Mouse (Mus musculus): ENCODE data around the gene Grasp. TPM values are rescaled to one million over a fixed set of nuclear protein-coding genes. Genes with fewer than 3 reads are reported as not detected.

Gene Grasp
- polyA plus RNA-seq, 1 experiment from 2014 or later, result 3.8 TPM

- Histone ChIP-seq H3K36me3 (no peaks in the 10 kb centered on the region), H3K4me1 (peaks cover 51% of the 10 kb centered on the region), H3K9me3 (no peaks in the 10 kb centered on the region), H3K27ac (replicated peaks) (0 out of 2 replicates have a peak overlapping the region, but pooled peaks have one; percentile 14), H3K4me2 (peak overlapping the region; percentile 75), H3K27me3 (replicated peaks) (peaks cover 4% of the 10 kb centered on the region; the same call in 1 of the 2 replicates), H3K9ac (peak overlapping the region; percentile 71), H3K4me3 (peak overlapping the region; percentile 43)
- 3% methylated on average over 28 of the region's 28 CpGs for WGBS
- no peak for ATAC-seq (ENCODE audit: extremely low read depth, insufficient number of reproducible peaks, low FRiP score, low TSS enrichment)
Measured at GRCm38 (mm10) chr15:101238885-101239511, 15.0 kb downstream of the Grasp start.

DNA sequence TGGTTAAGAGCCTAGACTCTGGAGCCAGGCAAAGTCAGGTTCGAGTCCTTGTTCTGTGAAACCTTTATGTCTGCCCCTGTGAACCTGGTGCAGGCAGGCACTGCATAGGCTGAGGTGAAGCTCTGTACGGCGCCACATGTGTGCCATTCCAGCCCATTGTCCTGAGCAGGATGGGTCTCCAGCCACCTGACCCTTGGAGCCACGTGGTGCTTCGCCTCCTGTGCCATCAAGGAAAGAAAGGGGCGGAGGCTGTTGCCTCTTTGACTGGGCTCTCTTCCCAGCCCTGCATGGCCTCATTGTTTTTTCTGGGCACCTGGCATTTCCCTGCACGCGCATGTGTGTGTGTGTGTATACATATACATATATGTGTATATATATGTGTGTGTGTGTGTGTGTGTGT lies 15.8 kb downstream of the Grasp start:
- ATAC-seq (ENCODE audit: extremely low read depth, insufficient number of reproducible peaks, low FRiP score, low TSS enrichment), result no peak
- Histone ChIP-seq H3K4me3 (no peak overlapping the region), H3K9me3 (no peaks in the 10 kb centered on the region), H3K9ac (0 out of 2 replicates have a peak overlapping the region, but pooled peaks have one; percentile 33), H3K27ac (replicated peaks) (no peak overlapping the region), H3K4me2 (no peak overlapping the region), H3K4me1 (peaks cover 51% of the 10 kb centered on the region), H3K36me3 (no peaks in the 10 kb centered on the region), H3K27me3 (replicated peaks) (peaks cover 4% of the 10 kb centered on the region; the same call in 1 of the 2 replicates)
- 81% methylated on average over 8 of the region's 8 CpGs for WGBS

GRCm38 (mm10) chr15:101240799-101241204 lies 16.8 kb downstream of the Grasp start:
- 2% methylated on average over 10 of the region's 10 CpGs for WGBS
- Histone ChIP-seq H3K36me3 (no peaks in the 10 kb centered on the region), H3K27me3 (replicated peaks) (peaks cover 4% of the 10 kb centered on the region; the same call in 1 of the 2 replicates), H3K4me3 (peak overlapping the region; percentile 37), H3K9ac (peak overlapping the region; percentile 82), H3K4me2 (peak overlapping the region; percentile 66), H3K27ac (replicated peaks) (peak overlapping the region; percentile 99), H3K9me3 (no peaks in the 10 kb centered on the region), H3K4me1 (peaks cover 49% of the 10 kb centered on the region)
- peak; percentile 62 for ATAC-seq (ENCODE audit: extremely low read depth, insufficient number of reproducible peaks, low FRiP score, low TSS enrichment)

- 0 out of 2 replicates have a peak, but pooled peaks have one; percentile 2 for ATAC-seq (ENCODE audit: extremely low read depth, insufficient number of reproducible peaks, low FRiP score, low TSS enrichment)
- Histone ChIP-seq H3K27me3 (replicated peaks) (peaks cover 4% of the 10 kb centered on the region; the same call in 1 of the 2 replicates), H3K4me1 (peaks cover 47% of the 10 kb centered on the region), H3K9me3 (no peaks in the 10 kb centered on the region), H3K4me3 (peak overlapping the region; percentile 37), H3K36me3 (no peaks in the 10 kb centered on the region), H3K4me2 (peak overlapping the region; percentile 66), H3K9ac (peak overlapping the region; percentile 82), H3K27ac (replicated peaks) (peak overlapping the region; percentile 99)
- WGBS, result 29% methylated on average over 9 of the region's 9 CpGs
Measured at GRCm38 (mm10) chr15:101241236-101241635, 17.2 kb downstream of the Grasp start.

- H3K4me3 ChIP-seq, result 0 out of 2 replicates have a peak overlapping the region, but pooled peaks have one; percentile 37
- ATAC-seq (ENCODE audit: extremely low read depth, insufficient number of reproducible peaks, low FRiP score, low TSS enrichment), result no peak
- H3K27ac ChIP-seq (replicated peaks), result peak overlapping the region; percentile 99
- H3K9ac ChIP-seq, result peak overlapping the region; percentile 82
- H3K36me3 ChIP-seq, result no peaks in the 10 kb centered on the region
- H3K4me2 ChIP-seq, result peak overlapping the region; percentile 66
- H3K4me1 ChIP-seq, result peaks cover 48% of the 10 kb centered on the region
- 37% methylated on average over 9 of the region's 9 CpGs for WGBS
- no peaks in the 10 kb centered on the region for H3K9me3 ChIP-seq
- H3K27me3 ChIP-seq (replicated peaks), result peaks cover 4% of the 10 kb centered on the region; the same call in 1 of the 2 replicates
Measured at GRCm38 (mm10) chr15:101241853-101242252, 17.9 kb downstream of the Grasp start.

- Histone ChIP-seq H3K36me3 (no peaks in the 10 kb centered on the region), H3K27ac (replicated peaks) (peak overlapping the region; percentile 99), H3K9me3 (no peaks in the 10 kb centered on the region), H3K4me1 (peaks cover 56% of the 10 kb centered on the region), H3K27me3 (replicated peaks) (peaks cover 4% of the 10 kb centered on the region; the same call in 1 of the 2 replicates), H3K4me3 (no peak overlapping the region), H3K4me2 (no peak overlapping the region; the same call in 1 of the 2 replicates), H3K9ac (peak overlapping the region; percentile 82)
- WGBS, result 22% methylated on average over 8 of the region's 8 CpGs
- ATAC-seq (ENCODE audit: extremely low read depth, insufficient number of reproducible peaks, low FRiP score, low TSS enrichment), result no peak
Measured at GRCm38 (mm10) chr15:101242645-101243044, 18.7 kb downstream of the Grasp start.

DNA sequence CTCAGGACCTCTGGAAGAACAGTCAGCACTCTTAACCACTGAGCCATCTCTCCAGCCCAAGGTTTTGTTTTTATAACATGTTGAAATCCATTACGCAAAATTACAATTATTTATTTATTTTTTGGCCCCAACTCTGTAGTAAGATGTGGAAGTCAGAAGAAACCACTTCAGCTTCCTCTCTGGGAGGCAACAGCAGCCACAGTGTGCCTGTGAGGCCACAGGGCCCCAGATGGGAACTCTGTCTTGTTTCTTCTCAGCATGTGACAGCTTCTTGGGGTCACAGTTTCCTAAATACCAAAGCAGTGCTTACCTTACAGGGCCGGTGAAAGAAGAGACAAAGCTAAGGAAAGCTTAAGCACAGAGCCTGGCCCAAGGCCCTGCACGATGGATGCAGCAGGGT lies 20.0 kb downstream of the Grasp start:
- Histone ChIP-seq H3K36me3 (no peaks in the 10 kb centered on the region), H3K27me3 (replicated peaks) (no peaks in the 10 kb centered on the region), H3K27ac (replicated peaks) (0 out of 2 replicates have a peak overlapping the region, but pooled peaks have one; percentile 15), H3K4me2 (no peak overlapping the region), H3K9ac (peak overlapping the region; percentile 13; the same call in 1 of the 2 replicates), H3K4me1 (peaks cover 63% of the 10 kb centered on the region), H3K4me3 (no peak overlapping the region), H3K9me3 (no peaks in the 10 kb centered on the region)
- no peak for ATAC-seq (ENCODE audit: extremely low read depth, insufficient number of reproducible peaks, low FRiP score, low TSS enrichment)
- WGBS, result 52% methylated on average over 3 of the region's 3 CpGs

DNA sequence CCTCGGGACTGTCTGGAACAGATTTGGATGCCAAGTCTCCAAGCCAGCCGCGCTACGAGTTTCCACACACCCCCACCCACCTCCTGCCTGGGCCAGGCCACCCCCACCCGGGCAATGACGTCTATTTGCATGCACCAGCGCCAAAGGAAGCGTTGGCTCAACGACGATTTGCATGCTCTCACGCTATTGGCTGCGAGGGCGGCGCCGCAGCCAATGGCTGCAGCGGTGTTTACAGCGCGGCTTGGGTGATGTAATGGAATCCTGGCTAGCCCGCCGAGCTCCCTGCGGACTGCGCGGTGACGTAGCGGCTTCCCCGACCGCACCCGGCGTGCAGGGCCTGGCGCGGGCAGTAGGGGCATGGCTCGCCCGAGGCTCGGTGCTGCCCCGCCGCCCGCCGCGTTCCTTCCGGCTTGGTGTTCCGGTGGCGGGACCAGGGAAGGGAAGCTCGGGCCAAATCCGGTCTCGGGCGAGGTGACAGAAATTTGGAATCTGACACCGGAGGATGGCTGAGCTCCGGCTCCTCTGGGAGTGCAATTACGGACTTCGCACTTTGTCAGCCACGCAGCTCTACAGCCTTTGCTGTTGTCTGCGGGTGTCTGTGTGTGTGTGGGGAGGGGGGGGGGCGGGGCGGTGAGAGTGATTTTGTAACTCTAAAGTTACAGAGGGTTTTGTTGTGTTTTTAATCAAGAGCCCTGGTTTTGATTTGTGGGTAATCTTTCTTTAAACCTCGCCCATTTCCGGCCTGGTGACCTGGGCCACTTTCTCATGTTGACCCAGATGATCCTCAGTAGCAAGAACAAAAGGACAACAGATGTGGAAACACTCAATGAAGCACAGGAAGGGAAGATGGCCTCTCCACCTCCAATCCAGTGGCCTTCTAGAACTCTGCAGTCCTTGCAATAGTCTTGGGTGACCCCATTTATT lies 22.5 kb downstream of the Grasp start:
- peak overlapping the region; percentile 94 for H3K27ac ChIP-seq (replicated peaks)
- H3K4me3 ChIP-seq, result peak overlapping the region; percentile 51
- H3K27me3 ChIP-seq (replicated peaks), result 0 out of 2 replicates have a peak, but pooled peaks cover 2% of the 10 kb centered on the region
- H3K4me2 ChIP-seq, result peak overlapping the region; percentile 71
- H3K9me3 ChIP-seq, result no peaks in the 10 kb centered on the region
- peaks cover 51% of the 10 kb centered on the region for H3K4me1 ChIP-seq
- WGBS, result 2% methylated on average over 56 of the region's 56 CpGs
- ATAC-seq (ENCODE audit: extremely low read depth, insufficient number of reproducible peaks, low FRiP score, low TSS enrichment), result peak; percentile 94
- peak overlapping the region; percentile 81 for H3K9ac ChIP-seq
- no peaks in the 10 kb centered on the region for H3K36me3 ChIP-seq

- Histone ChIP-seq H3K27ac (replicated peaks) (peak overlapping the region; percentile 94), H3K36me3 (no peaks in the 10 kb centered on the region), H3K9ac (peak overlapping the region; percentile 78), H3K4me1 (peaks cover 44% of the 10 kb centered on the region), H3K4me3 (peak overlapping the region; percentile 51), H3K9me3 (no peaks in the 10 kb centered on the region), H3K4me2 (peak overlapping the region; percentile 71), H3K27me3 (replicated peaks) (0 out of 2 replicates have a peak, but pooled peaks cover 2% of the 10 kb centered on the region)
- ATAC-seq (ENCODE audit: extremely low read depth, insufficient number of reproducible peaks, low FRiP score, low TSS enrichment), result no peak
- 74% methylated on average over 1 of the region's 1 CpGs for WGBS
Measured at GRCm38 (mm10) chr15:101247155-101247498, 23.1 kb downstream of the Grasp start.

GRCm38 (mm10) chr15:101248029-101248710 lies 24.2 kb downstream of the Grasp start:
- ATAC-seq (ENCODE audit: extremely low read depth, insufficient number of reproducible peaks, low FRiP score, low TSS enrichment), result no peak
- Histone ChIP-seq H3K4me2 (peak overlapping the region; percentile 30; the same call in 1 of the 2 replicates), H3K27ac (replicated peaks) (peak overlapping the region; percentile 94), H3K9me3 (no peaks in the 10 kb centered on the region), H3K4me1 (peaks cover 37% of the 10 kb centered on the region), H3K9ac (peak overlapping the region; percentile 41; the same call in 1 of the 2 replicates), H3K4me3 (no peak overlapping the region), H3K27me3 (replicated peaks) (0 out of 2 replicates have a peak, but pooled peaks cover 2% of the 10 kb centered on the region), H3K36me3 (no peaks in the 10 kb centered on the region)
- WGBS, result 21% methylated on average over 5 of the region's 5 CpGs

All from heart, embryonic 13.5 days (tissue).